Mouse (Mus musculus): ENCODE measurements around the gene Gm47841. TPM values are rescaled to one million over a fixed set of nuclear protein-coding genes. Genes with fewer than 3 reads are reported as not detected.

Gene Gm47841
- polyA plus RNA-seq, 1 experiment from 2014 or later, result not detected

DNA sequence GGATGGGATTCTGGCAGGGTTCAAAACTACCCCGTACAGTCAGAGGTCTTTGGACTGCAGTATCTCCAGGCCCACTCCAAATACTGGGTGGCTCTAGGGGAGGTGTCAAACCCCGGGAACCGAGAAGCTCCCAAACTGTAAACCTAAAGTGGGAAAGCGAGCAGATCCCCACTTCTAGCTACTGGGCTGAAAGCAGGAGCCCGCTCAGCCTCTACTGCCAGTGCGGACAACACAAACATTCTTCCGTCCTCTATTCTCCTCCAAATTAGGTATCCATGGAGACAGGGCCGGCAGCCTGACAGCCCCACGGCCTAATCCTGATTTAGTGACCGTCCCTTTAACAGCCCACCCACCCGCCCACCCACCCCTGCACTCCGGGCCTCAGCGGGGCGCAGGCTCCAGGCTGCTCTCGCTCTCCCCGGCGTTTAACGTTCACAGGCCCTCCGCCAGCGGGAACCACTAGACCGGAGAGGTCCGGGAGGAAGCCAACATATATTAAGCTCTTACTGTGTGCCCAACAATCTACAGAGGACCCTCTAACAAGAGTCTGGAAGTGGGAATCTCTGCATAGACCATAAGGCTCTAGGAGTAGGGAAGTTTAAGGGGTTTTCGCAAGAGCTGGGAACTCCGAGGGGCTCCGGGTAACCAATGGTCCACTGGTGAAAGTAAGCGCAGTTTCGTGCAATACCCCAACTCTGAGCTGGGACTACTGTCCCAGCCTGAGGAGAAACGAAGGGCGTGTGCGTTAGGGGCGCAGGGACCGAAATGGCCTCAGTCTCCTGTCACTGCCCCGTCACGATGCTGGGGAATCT, 30.0 kb upstream of the Gm47841 start:
- no peaks in the 10 kb centered on the region for H3K27me3 ChIP-seq (ENCODE audit: control insufficient read depth, insufficient read depth, low read length)
- H3K4me3 ChIP-seq (ENCODE audit: low read depth, low read length), result peak overlapping the region; percentile 97
- WGBS, result under 1% methylated on average over 34 of the region's 34 CpGs
- ATAC-seq (ENCODE audit: insufficient number of reproducible peaks, low FRiP score, low TSS enrichment, low read depth), result no peak
- H3K4me2 ChIP-seq (ENCODE audit: low read depth, severe bottlenecking), result peak overlapping the region; percentile 90
- peak; percentile 63 for DNase-seq (ENCODE audit: low spot score)
- H3K4me1 ChIP-seq (ENCODE audit: control insufficient read depth, insufficient read depth, low read length), result peaks cover 43% of the 10 kb centered on the region
- H3K9me3 ChIP-seq (ENCODE audit: control insufficient read depth, low read length), result no peaks in the 10 kb centered on the region
- H3K9ac ChIP-seq (ENCODE audit: low read length), result peak overlapping the region; percentile 96
- H3K36me3 ChIP-seq (ENCODE audit: control insufficient read depth, insufficient read depth, low read length), result peaks cover 4% of the 10 kb centered on the region; the same call in 1 of the 2 replicates
- peak overlapping the region; percentile 96 for H3K27ac ChIP-seq (replicated peaks; ENCODE audit: low read depth, low read length)

GRCm38 (mm10) chr15:101076071-101077000, 29.1 kb upstream of the Gm47841 start:
- Histone ChIP-seq H3K4me1 (ENCODE audit: control insufficient read depth, insufficient read depth, low read length) (peaks cover 35% of the 10 kb centered on the region), H3K9me3 (ENCODE audit: control insufficient read depth, low read length) (no peaks in the 10 kb centered on the region), H3K9ac (ENCODE audit: low read length) (peak overlapping the region; percentile 96), H3K27ac (replicated peaks; ENCODE audit: low read depth, low read length) (peak overlapping the region; percentile 96; the same call in 1 of the 2 replicates), H3K36me3 (ENCODE audit: control insufficient read depth, insufficient read depth, low read length) (peaks cover 4% of the 10 kb centered on the region; the same call in 1 of the 2 replicates), H3K4me2 (ENCODE audit: low read depth, severe bottlenecking) (peak overlapping the region; percentile 90), H3K4me3 (ENCODE audit: low read depth, low read length) (peak overlapping the region; percentile 97), H3K27me3 (ENCODE audit: control insufficient read depth, insufficient read depth, low read length) (no peaks in the 10 kb centered on the region)
- DNase-seq (ENCODE audit: low spot score) (no peak), ATAC-seq (ENCODE audit: insufficient number of reproducible peaks, low FRiP score, low TSS enrichment, low read depth) (no peak)
- 4% methylated on average over 26 of the region's 26 CpGs for WGBS

GRCm38 (mm10) chr15:101075656-101076055, 28.5 kb upstream of the Gm47841 start:
- 18% methylated on average over 5 of the region's 5 CpGs for WGBS
- ATAC-seq (ENCODE audit: insufficient number of reproducible peaks, low FRiP score, low TSS enrichment, low read depth), result no peak
- Histone ChIP-seq H3K27ac (replicated peaks; ENCODE audit: low read depth, low read length) (peak overlapping the region; percentile 9; the same call in 1 of the 2 replicates), H3K9me3 (ENCODE audit: control insufficient read depth, low read length) (no peaks in the 10 kb centered on the region), H3K9ac (ENCODE audit: low read length) (no peak overlapping the region), H3K27me3 (ENCODE audit: control insufficient read depth, insufficient read depth, low read length) (no peaks in the 10 kb centered on the region), H3K4me2 (ENCODE audit: low read depth, severe bottlenecking) (peak overlapping the region; percentile 90), H3K4me3 (ENCODE audit: low read depth, low read length) (peak overlapping the region; percentile 97), H3K4me1 (ENCODE audit: control insufficient read depth, insufficient read depth, low read length) (peaks cover 35% of the 10 kb centered on the region), H3K36me3 (ENCODE audit: control insufficient read depth, insufficient read depth, low read length) (peaks cover 4% of the 10 kb centered on the region; the same call in 1 of the 2 replicates)
- no peak for DNase-seq (ENCODE audit: low spot score)

DNA sequence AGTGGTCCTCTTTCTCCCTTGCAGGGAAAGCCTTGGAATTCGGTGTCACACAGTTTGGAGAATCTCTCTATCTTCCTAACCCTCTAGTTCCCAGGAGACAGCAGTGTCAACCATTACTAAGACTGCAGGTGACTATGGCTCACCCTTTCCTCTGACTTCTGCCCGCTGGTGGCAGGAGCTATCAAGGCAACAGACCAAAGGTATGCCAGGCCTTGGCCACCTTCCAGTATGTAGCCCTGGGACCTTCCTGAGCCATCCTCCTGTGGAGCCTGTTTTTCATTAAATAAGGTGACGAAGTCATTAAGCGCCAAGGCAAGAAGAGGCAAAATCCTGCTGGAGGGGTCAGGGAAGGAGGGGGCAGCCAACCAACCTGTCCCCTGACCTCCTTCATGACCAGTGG, 28.0 kb upstream of the Gm47841 start:
- H3K9ac ChIP-seq (ENCODE audit: low read length), result no peak overlapping the region; the same call in 1 of the 2 replicates
- ATAC-seq (ENCODE audit: insufficient number of reproducible peaks, low FRiP score, low TSS enrichment, low read depth), result no peak
- H3K4me1 ChIP-seq (ENCODE audit: control insufficient read depth, insufficient read depth, low read length), result peaks cover 38% of the 10 kb centered on the region
- H3K4me2 ChIP-seq (ENCODE audit: low read depth, severe bottlenecking), result peak overlapping the region; percentile 90
- H3K4me3 ChIP-seq (ENCODE audit: low read depth, low read length), result no peak overlapping the region
- peak overlapping the region; percentile 26; the same call in 1 of the 2 replicates for H3K27ac ChIP-seq (replicated peaks; ENCODE audit: low read depth, low read length)
- no peaks in the 10 kb centered on the region for H3K27me3 ChIP-seq (ENCODE audit: control insufficient read depth, insufficient read depth, low read length)
- H3K9me3 ChIP-seq (ENCODE audit: control insufficient read depth, low read length), result no peaks in the 10 kb centered on the region
- H3K36me3 ChIP-seq (ENCODE audit: control insufficient read depth, insufficient read depth, low read length), result peaks cover 4% of the 10 kb centered on the region; the same call in 1 of the 2 replicates
- DNase-seq (ENCODE audit: low spot score), result no peak
- 44% methylated on average over 4 of the region's 4 CpGs for WGBS

- WGBS, result 90% methylated on average over 5 of the region's 5 CpGs
- H3K9ac ChIP-seq (ENCODE audit: low read length), result no peak overlapping the region
These were observed 26.9 kb upstream of the Gm47841 start for GRCm38 (mm10) chr15:101074067-101074466.

DNA sequence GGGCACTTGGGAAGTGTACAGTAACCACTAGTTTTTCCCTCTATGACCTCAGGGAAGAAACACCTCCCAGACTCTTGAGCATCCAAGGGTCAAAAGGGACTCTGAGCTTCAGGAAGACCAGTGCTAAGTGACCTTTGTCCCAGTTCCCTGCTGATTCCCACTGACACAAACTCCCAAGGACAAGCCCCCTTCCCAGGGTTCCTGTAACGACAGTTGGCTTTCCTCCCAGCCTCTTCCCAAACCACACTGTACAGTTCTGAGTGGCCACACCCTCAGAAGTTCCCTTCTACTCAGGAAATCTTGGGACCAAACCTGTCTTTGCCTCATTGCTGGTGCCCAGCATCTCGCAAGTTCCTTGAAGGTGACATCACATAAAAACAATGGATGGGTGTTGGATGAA, 25.5 kb upstream of the Gm47841 start:
- Histone ChIP-seq H3K9me3 (ENCODE audit: control insufficient read depth, low read length) (no peaks in the 10 kb centered on the region), H3K4me1 (ENCODE audit: control insufficient read depth, insufficient read depth, low read length) (peaks cover 52% of the 10 kb centered on the region), H3K27me3 (ENCODE audit: control insufficient read depth, insufficient read depth, low read length) (no peaks in the 10 kb centered on the region), H3K36me3 (ENCODE audit: control insufficient read depth, insufficient read depth, low read length) (peaks cover 4% of the 10 kb centered on the region; the same call in 1 of the 2 replicates), H3K9ac (ENCODE audit: low read length) (no peak overlapping the region), H3K4me3 (ENCODE audit: low read depth, low read length) (no peak overlapping the region), H3K27ac (replicated peaks; ENCODE audit: low read depth, low read length) (no peak overlapping the region), H3K4me2 (ENCODE audit: low read depth, severe bottlenecking) (no peak overlapping the region)
- no peak for DNase-seq (ENCODE audit: low spot score)
- no peak for ATAC-seq (ENCODE audit: insufficient number of reproducible peaks, low FRiP score, low TSS enrichment, low read depth)
- WGBS, result 64% methylated on average over 2 of the region's 2 CpGs

More at GRCm38 (mm10) chr15:101074067-101074466, 26.9 kb upstream of the Gm47841 start:
- Histone ChIP-seq H3K9me3 (ENCODE audit: control insufficient read depth, low read length) (no peaks in the 10 kb centered on the region), H3K4me2 (ENCODE audit: low read depth, severe bottlenecking) (no peak overlapping the region), H3K27me3 (ENCODE audit: control insufficient read depth, insufficient read depth, low read length) (no peaks in the 10 kb centered on the region), H3K4me1 (ENCODE audit: control insufficient read depth, insufficient read depth, low read length) (peaks cover 46% of the 10 kb centered on the region), H3K27ac (replicated peaks; ENCODE audit: low read depth, low read length) (no peak overlapping the region), H3K4me3 (ENCODE audit: low read depth, low read length) (no peak overlapping the region), H3K36me3 (ENCODE audit: control insufficient read depth, insufficient read depth, low read length) (peaks cover 4% of the 10 kb centered on the region; the same call in 1 of the 2 replicates)
- no peak for ATAC-seq (ENCODE audit: insufficient number of reproducible peaks, low FRiP score, low TSS enrichment, low read depth)
- no peak for DNase-seq (ENCODE audit: low spot score)

DNA sequence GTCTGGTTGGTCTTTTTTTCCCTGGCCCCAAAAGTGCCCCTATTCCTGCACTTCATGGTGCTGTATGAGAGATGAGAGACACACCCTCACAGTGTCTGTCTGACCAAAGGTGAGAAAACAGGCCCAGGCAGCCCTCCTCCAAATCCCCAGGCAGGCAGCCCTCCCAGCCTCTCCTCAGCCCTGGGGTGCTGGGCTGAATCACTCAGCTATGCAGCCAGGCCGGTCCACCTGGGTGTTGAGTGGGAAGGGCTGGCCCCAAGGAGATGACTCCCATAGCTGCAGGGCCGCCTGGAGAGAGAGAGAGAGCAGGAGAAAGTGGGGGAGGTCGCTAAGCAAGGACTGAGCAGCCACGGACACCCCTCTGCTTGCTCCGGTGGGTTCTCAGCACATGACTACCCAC, 23.6 kb upstream of the Gm47841 start:
- Histone ChIP-seq H3K36me3 (ENCODE audit: control insufficient read depth, insufficient read depth, low read length) (peaks cover 4% of the 10 kb centered on the region; the same call in 1 of the 2 replicates), H3K4me1 (ENCODE audit: control insufficient read depth, insufficient read depth, low read length) (peaks cover 59% of the 10 kb centered on the region), H3K9me3 (ENCODE audit: control insufficient read depth, low read length) (no peaks in the 10 kb centered on the region), H3K9ac (ENCODE audit: low read length) (no peak overlapping the region), H3K4me3 (ENCODE audit: low read depth, low read length) (no peak overlapping the region), H3K4me2 (ENCODE audit: low read depth, severe bottlenecking) (no peak overlapping the region; the same call in 1 of the 2 replicates), H3K27me3 (ENCODE audit: control insufficient read depth, insufficient read depth, low read length) (no peaks in the 10 kb centered on the region), H3K27ac (replicated peaks; ENCODE audit: low read depth, low read length) (no peak overlapping the region)
- ATAC-seq (ENCODE audit: insufficient number of reproducible peaks, low FRiP score, low TSS enrichment, low read depth), result no peak
- WGBS, result 27% methylated on average over 5 of the region's 5 CpGs
- peak; percentile 30 for DNase-seq (ENCODE audit: low spot score)

GRCm38 (mm10) chr15:101069641-101070190, 22.5 kb upstream of the Gm47841 start:
- Histone ChIP-seq H3K4me3 (ENCODE audit: low read depth, low read length) (no peak overlapping the region), H3K9me3 (ENCODE audit: control insufficient read depth, low read length) (no peaks in the 10 kb centered on the region), H3K36me3 (ENCODE audit: control insufficient read depth, insufficient read depth, low read length) (peaks cover 4% of the 10 kb centered on the region; the same call in 1 of the 2 replicates), H3K9ac (ENCODE audit: low read length) (no peak overlapping the region), H3K27me3 (ENCODE audit: control insufficient read depth, insufficient read depth, low read length) (no peaks in the 10 kb centered on the region), H3K4me2 (ENCODE audit: low read depth, severe bottlenecking) (no peak overlapping the region), H3K4me1 (ENCODE audit: control insufficient read depth, insufficient read depth, low read length) (peaks cover 59% of the 10 kb centered on the region), H3K27ac (replicated peaks; ENCODE audit: low read depth, low read length) (no peak overlapping the region)
- no peak for DNase-seq (ENCODE audit: low spot score)
- ATAC-seq (ENCODE audit: insufficient number of reproducible peaks, low FRiP score, low TSS enrichment, low read depth), result no peak
- WGBS, result 53% methylated on average over 9 of the region's 9 CpGs

Measured in limb, embryonic 11.5 days (tissue).